Mouse (Mus musculus) liver, adult 2 months (tissue): ENCODE results near the gene Exosc3.

ENCODE experiments used
- CTCF ChIP-seq: fragments of 200-500 bp; IDR thresholded peaks from 2 replicates; pipeline ENCODE4 v1.5.1; 2011; ENCODE audit warnings: low read depth, low read length, control low read depth
- POLR2A ChIP-seq: fragments of 200-500 bp; IDR thresholded peaks from 2 replicates; pipeline ENCODE4 v1.6.1; 2011; ENCODE audit warnings: low read length, control low read depth; ENCODE audit not compliant: insufficient read depth; ENCODE audit errors: extremely low read depth

DNA sequence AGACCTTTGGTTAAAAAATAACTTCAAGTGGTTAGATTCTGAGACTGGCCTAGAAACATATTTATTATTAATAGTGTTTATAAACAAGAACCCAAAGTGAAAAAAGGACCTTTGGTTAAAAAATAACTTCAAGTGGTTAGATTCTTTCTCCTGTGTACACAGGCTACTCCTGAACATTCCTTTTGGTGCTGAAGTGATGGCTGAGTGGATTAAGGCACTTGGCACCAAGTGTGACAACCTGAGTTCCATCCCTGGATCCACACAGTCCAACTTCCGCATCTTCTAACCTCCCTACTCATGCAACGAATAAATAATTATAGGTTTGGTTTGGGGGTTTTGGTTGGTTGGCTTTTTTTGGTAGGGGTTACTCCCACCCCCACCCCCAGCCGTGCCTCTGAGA is 28.7 kb upstream of the Exosc3 start:
- TF ChIP-seq POLR2A (no peak), CTCF (no peak)
